In genomic region chr19:32620859-32621445, GRCm38 (mm10) we compare ENCODE assay signal across 23 mouse cellular contexts. TPM values are rescaled to one million over a fixed set of nuclear protein-coding genes. Genes with fewer than 3 reads are reported as not detected.
DNase-seq lines count a peak whose midpoint lies in the region; ATAC-seq and TF ChIP-seq lines count a peak whose summit lies in the region.
"Had no signal": no experiment of that assay in that cellular context is flagged by ENCODE, and none has a peak within 500 bp of the region (broad histone marks: within the 10 kb centered on the region; RNA-seq: fewer than 3 reads in every experiment).

No protein-coding gene starts in this region.

- in situ Hi-C loops in ES-E14 (cut with MboI; ENCODE audit: low sequenced_read_pairs in 2 of 2, unreplicated experiment in 2 of 2) = no loop called here

- WGBS in liver, adult 2 months = 27% methylated on average over 15 of the region's 15 CpGs
- 81% methylated on average over 15 of the region's 15 CpGs for WGBS in liver, embryonic 11.5 days

- H3K4me2 ChIP-seq in liver, embryonic 11.5 days = no peak overlapping the region
- H3K4me2 ChIP-seq: heart, embryonic 12.5 days; hindbrain, embryonic 13.5 days; liver, embryonic 13.5 days; lung, embryonic 15.5 days; midbrain, embryonic 11.5 days had no signal

- peak overlapping the region; percentile 52 for H3K4me3 ChIP-seq in liver, adult 2 months (ENCODE audit: insufficient read depth, low read depth, low read length)
- no peak overlapping the region for H3K4me3 ChIP-seq in liver, embryonic 11.5 days (ENCODE audit: low read depth, low read length)
- H3K4me3 ChIP-seq in ES-E14 (ENCODE audit: insufficient read depth in 1 of 2, low read depth in 1 of 2, low read length in 2 of 2, poor library complexity in 1 of 2, severe bottlenecking in 1 of 2) = peak overlapping the region; percentile 26 to 61; a peak in 3 of 4 replicates
- H3K4me3 ChIP-seq: forebrain, embryonic 10.5 days; heart, embryonic 12.5 days; hindbrain, embryonic 13.5 days; limb, embryonic 10.5 days; liver, embryonic 13.5 days; lung, embryonic 15.5 days had no signal

- TF ChIP-seq POLR2A in liver, adult 2 months (IDR thresholded peaks at IDR 0.05; ENCODE audit: extremely low read depth, insufficient read depth, low read length) = peak; percentile 71; the same call in 1 of the 2 replicates

- TF ChIP-seq CTCF in liver, adult 2 months (IDR thresholded peaks at IDR 0.05; ENCODE audit: low read depth, low read length) = no peak

- peak overlapping the region; percentile 40 for H3K9ac ChIP-seq in liver, adult 2 months (ENCODE audit: low read depth, low read length)
- no peak overlapping the region for H3K9ac ChIP-seq in liver, embryonic 11.5 days (ENCODE audit: low read depth, low read length)
- H3K9ac ChIP-seq in ES-E14 (ENCODE audit: insufficient read depth, low read depth, low read length, poor library complexity, severe bottlenecking) = peak overlapping the region; percentile 28; the same call in 1 of the 2 replicates
- H3K9ac ChIP-seq: heart, embryonic 12.5 days; hindbrain, embryonic 13.5 days; liver, embryonic 13.5 days; lung, embryonic 15.5 days had no signal

- H3K9me3 ChIP-seq in liver, embryonic 11.5 days (ENCODE audit: control insufficient read depth, low read length) = no peaks in the 10 kb centered on the region
- no peaks in the 10 kb centered on the region for H3K9me3 ChIP-seq in ES-E14 (ENCODE audit: control insufficient read depth, insufficient read depth, low read depth, low read length)
- H3K9me3 ChIP-seq: forebrain, embryonic 10.5 days; heart, embryonic 12.5 days; hindbrain, embryonic 13.5 days; limb, embryonic 10.5 days; liver, embryonic 13.5 days; lung, embryonic 15.5 days had no signal

- peak overlapping the region; percentile 84 for H3K27ac ChIP-seq in liver, adult 2 months (replicated peaks; ENCODE audit: insufficient read depth, low read depth, low read length)
- no peak overlapping the region for H3K27ac ChIP-seq in liver, embryonic 11.5 days (ENCODE audit: low read depth, low read length)
- H3K27ac ChIP-seq in ES-E14 (ENCODE audit: insufficient read depth, low read depth, low read length, poor library complexity, severe bottlenecking) = no peak overlapping the region; the same call in 1 of the 2 replicates
- H3K27ac ChIP-seq: forebrain, embryonic 10.5 days; hindbrain, embryonic 13.5 days; kidney, postnatal 0 days; limb, embryonic 10.5 days; liver, embryonic 13.5 days; lung, embryonic 15.5 days; macrophage had no signal

- peak; percentile 77 for DNase-seq in liver, adult 2 months (ENCODE audit: extremely low read depth, low read depth, low spot score)
- DNase-seq in liver, embryonic 11.5 days (ENCODE audit: low spot score) = no peak
- no peak for DNase-seq in ES-E14 (ENCODE audit: low read depth, low spot score)
- peak; percentile 85 for DNase-seq in thymus, postnatal 0 days (ENCODE audit: low spot score)
- no peak for DNase-seq in spleen, postnatal 4 days (ENCODE audit: low spot score in 2 of 2)
- no peak for DNase-seq in right cerebral cortex, adult 2 months (ENCODE audit: low spot score in 2 of 2)
- DNase-seq: B cell, adult 2 months; cerebellum, adult 8-10 months; heart, adult 11 months; heart, postnatal 14 days; liver, embryonic 13.5 days; retina, postnatal 1 day; spleen, adult 18-20 months had no signal

- no peak for ATAC-seq in liver, embryonic 11.5 days (replicated peaks; ENCODE audit: low FRiP score)
- no peak for ATAC-seq in megakaryocyte-erythroid progenitor cell, adult 5-6 weeks (replicated peaks; ENCODE audit: low FRiP score, low TSS enrichment, poor library complexity, severe bottlenecking)
- ATAC-seq: intestine, embryonic 16.5 days had no signal

- peaks cover 11% of the 10 kb centered on the region; the same call in 1 of the 2 replicates for H3K79me2 ChIP-seq in liver, adult 2 months (ENCODE audit: control insufficient read depth, insufficient read depth, low read length)

- H3K4me1 ChIP-seq in liver, adult 2 months (ENCODE audit: control insufficient read depth, insufficient read depth, low read length) = peaks cover 18% of the 10 kb centered on the region
- H3K4me1 ChIP-seq in liver, embryonic 11.5 days (replicated peaks; ENCODE audit: control insufficient read depth, insufficient read depth, low read length) = no peaks in the 10 kb centered on the region
- 0 out of 4 replicates have a peak, but pooled peaks cover 0 to 1% of the 10 kb centered on the region in 2 experiments for H3K4me1 ChIP-seq in ES-E14 (ENCODE audit: control insufficient read depth in 2 of 2, insufficient read depth in 2 of 2, low read length in 2 of 2, poor library complexity in 1 of 2)
- H3K4me1 ChIP-seq: forebrain, embryonic 10.5 days; hindbrain, embryonic 13.5 days; limb, embryonic 10.5 days; liver, embryonic 13.5 days; lung, embryonic 15.5 days had no signal

- no peaks in the 10 kb centered on the region for H3K36me3 ChIP-seq in liver, adult 2 months (ENCODE audit: control insufficient read depth, insufficient read depth, low read length)
- H3K36me3 ChIP-seq in liver, embryonic 11.5 days (ENCODE audit: control insufficient read depth, insufficient read depth, low read length) = no peaks in the 10 kb centered on the region
- no peaks in the 10 kb centered on the region for H3K36me3 ChIP-seq in ES-E14 (ENCODE audit: control insufficient read depth, insufficient read depth, low read length, poor library complexity, severe bottlenecking)
- H3K36me3 ChIP-seq: forebrain, embryonic 10.5 days; heart, embryonic 12.5 days; hindbrain, embryonic 13.5 days; limb, embryonic 10.5 days; liver, embryonic 13.5 days; lung, embryonic 15.5 days had no signal

- no peaks in the 10 kb centered on the region for H3K27me3 ChIP-seq in liver, adult 2 months (ENCODE audit: control insufficient read depth, insufficient read depth, low read length)
- H3K27me3 ChIP-seq in liver, embryonic 11.5 days (replicated peaks; ENCODE audit: control insufficient read depth, insufficient read depth, low read length) = no peaks in the 10 kb centered on the region
- H3K27me3 ChIP-seq: heart, embryonic 12.5 days; hindbrain, embryonic 13.5 days; liver, embryonic 13.5 days; lung, embryonic 15.5 days had no signal

TF ChIP-seq in ES-E14, 5 proteins besides CTCF, POLR2A, EP300 and RAD21:
- TF ChIP-seq HCFC1 (IDR thresholded peaks at IDR 0.05; ENCODE audit: borderline replicate concordance, insufficient read depth, low read length) = no peak
- TF ChIP-seq CHD2 (IDR thresholded peaks at IDR 0.05; ENCODE audit: low read depth, low read length) = no peak
- no peak for TF ChIP-seq ZNF384 (IDR thresholded peaks at IDR 0.05; ENCODE audit: low read depth, low read length)

RNA-seq across cellular contexts. Expression of gene Papss2, which starts 25.4 kb away (rescaled TPM):
- total RNA-seq in liver, adult 2 months (2014; rRNA removed) = 211 and 223 TPM in 2 replicates
- 75.1 and 86.7 TPM in 2 replicates for polyA plus RNA-seq in liver, adult 2 months (2012; rRNA removed)
- 3.4 and 3.5 TPM in 2 replicates for polyA plus RNA-seq in liver, embryonic 11.5 days (2014; fragmentation: Nextera tagmentation; extraction: Ambion mirVana)
- total RNA-seq in ES-E14 (2012; rRNA removed) = 0.95 and 1.7 TPM in 2 replicates
- polyA plus RNA-seq in thymus, postnatal 0 days (2015; fragmentation: Nextera tagmentation; extraction: Ambion mirVana) = 2.7 TPM in 2 replicates
- total RNA-seq in megakaryocyte-erythroid progenitor cell, adult 5-6 weeks (2014; fragmentation: Nextera tagmentation) = 0.82 and 0.96 TPM in 2 replicates
- total RNA-seq in megakaryocyte-erythroid progenitor cell, adult 5-6 weeks (2017) = 0.38 and 0.61 TPM in 2 replicates

Comparison
In these comparisons a context has a peak if more than half of its experiments do, and no peak if none do; other contexts are left out.
1. DNase-seq: peak in liver, adult 2 months (single experiment) and thymus, postnatal 0 days (single experiment); none in liver, embryonic 11.5 days (single experiment), ES-E14 (single experiment), spleen, postnatal 4 days (0 of 2) and right cerebral cortex, adult 2 months (0 of 2).
2. RNA of gene Papss2, which starts 25.4 kb away (total RNA-seq): 211 to 223 TPM in liver, adult 2 months; 0.95 to 1.7 TPM in ES-E14 and 0.38 to 0.96 TPM in megakaryocyte-erythroid progenitor cell, adult 5-6 weeks; every median in the first group is over 10 times any median in the second.